19 mouse cellular contexts compared by ENCODE assay signal in genomic region chr3:90617586-90617985, GRCm38 (mm10). TPM values are rescaled to one million over a fixed set of nuclear protein-coding genes. Genes with fewer than 3 reads are reported as not detected.
DNase-seq lines count a peak whose midpoint lies in the region; ATAC-seq and TF ChIP-seq lines count a peak whose summit lies in the region.
"Had no signal": no experiment of that assay in that cellular context is flagged by ENCODE, and none has a peak within 500 bp of the region (broad histone marks: within the 10 kb centered on the region; RNA-seq: fewer than 3 reads in every experiment).

No protein-coding gene starts in this region.

- H3K27ac ChIP-seq in lung, postnatal 0 days (ENCODE audit: low read length): no peak overlapping the region
- H3K27ac ChIP-seq in bone marrow, adult 2 months (ENCODE audit: control insufficient read depth, insufficient read depth, low read depth, low read length, poor library complexity): no peak overlapping the region
- no peak overlapping the region for H3K27ac ChIP-seq in stomach, postnatal 0 days (replicated peaks)
- H3K27ac ChIP-seq: forebrain, embryonic 10.5 days had no signal

- 7% methylated on average over 1 of the region's 1 CpGs for WGBS in lung, postnatal 0 days
- 16% methylated on average over 1 of the region's 1 CpGs for WGBS in bone marrow, adult 2 months
- WGBS in stomach, postnatal 0 days: 0% methylated on average over 1 of the region's 1 CpGs

- TF ChIP-seq POLR2A in bone marrow, adult 2 months (IDR thresholded peaks at IDR 0.05; ENCODE audit: borderline replicate concordance, control insufficient read depth, low read depth, low read length): no peak

- H3K9ac ChIP-seq in lung, postnatal 0 days (replicated peaks; ENCODE audit: low read depth): no peak overlapping the region
- no peak overlapping the region for H3K9ac ChIP-seq in stomach, postnatal 0 days (ENCODE audit: low read length)

- TF ChIP-seq CTCF in lung, postnatal 0 days (IDR thresholded peaks at IDR 0.05): peak; percentile 48
- peak; percentile 35; the same call in 1 of the 2 replicates for TF ChIP-seq CTCF in bone marrow, adult 2 months (IDR thresholded peaks at IDR 0.05; ENCODE audit: control insufficient read depth, insufficient read depth, low read length)
- peak; percentile 66 for TF ChIP-seq CTCF in stomach, postnatal 0 days (IDR thresholded peaks at IDR 0.05; ENCODE audit: low read depth)

- TF ChIP-seq EP300 in lung, postnatal 0 days (IDR thresholded peaks at IDR 0.05): no peak
- no peak for TF ChIP-seq EP300 in stomach, postnatal 0 days (optimal IDR thresholded peaks at IDR 0.05)

- peaks cover 16% of the 10 kb centered on the region for H3K4me1 ChIP-seq in lung, postnatal 0 days (ENCODE audit: insufficient read depth, low read depth, low read length)
- peaks cover 1% of the 10 kb centered on the region; the same call in 1 of the 2 replicates for H3K4me1 ChIP-seq in bone marrow, adult 2 months (ENCODE audit: control insufficient read depth, insufficient read depth, low read length)
- H3K4me1 ChIP-seq in stomach, postnatal 0 days (replicated peaks; ENCODE audit: control insufficient read depth, insufficient read depth): peaks cover 5% of the 10 kb centered on the region

- H3K4me3 ChIP-seq in lung, postnatal 0 days (ENCODE audit: low read depth, low read length): no peak overlapping the region
- no peak overlapping the region for H3K4me3 ChIP-seq in bone marrow, adult 2 months (replicated peaks; ENCODE audit: control insufficient read depth, low read depth, low read length)
- H3K4me3 ChIP-seq in stomach, postnatal 0 days (ENCODE audit: low read depth, low read length): no peak overlapping the region
- H3K4me3 ChIP-seq: forebrain, embryonic 10.5 days; myocyte had no signal

- no peaks in the 10 kb centered on the region for H3K27me3 ChIP-seq in lung, postnatal 0 days (replicated peaks; ENCODE audit: insufficient read depth, low read length)
- H3K27me3 ChIP-seq in stomach, postnatal 0 days (ENCODE audit: control insufficient read depth, insufficient read depth, low read length): no peaks in the 10 kb centered on the region

- DNase-seq in heart, adult 11 months: peak; percentile 44
- no peak for DNase-seq in heart, adult 8-10 months (ENCODE audit: low spot score)
- DNase-seq in lung, postnatal 0 days (ENCODE audit: low spot score): peak; percentile 40
- no peak for DNase-seq in lung, postnatal 10 days
- DNase-seq in stomach, postnatal 0 days (ENCODE audit: low spot score): no peak
- DNase-seq in thymus, postnatal 4 days: no peak
- no peak for DNase-seq in testis, postnatal 14 days (ENCODE audit: low spot score)
- DNase-seq: cerebellum, adult 9-10 months; heart, postnatal 36 days; left cerebral cortex, postnatal 4 days had no signal

- no peaks in the 10 kb centered on the region for H3K9me3 ChIP-seq in lung, postnatal 0 days (ENCODE audit: low read length)
- H3K9me3 ChIP-seq in stomach, postnatal 0 days (ENCODE audit: control insufficient read depth, low read length): no peaks in the 10 kb centered on the region
- H3K9me3 ChIP-seq: forebrain, embryonic 10.5 days had no signal

- no peak for ATAC-seq in lung, postnatal 0 days
- ATAC-seq in stomach, postnatal 0 days (ENCODE audit: low FRiP score, low TSS enrichment): no peak

- H3K4me2 ChIP-seq in lung, postnatal 0 days (replicated peaks; ENCODE audit: low read depth, low read length): no peak overlapping the region
- H3K4me2 ChIP-seq in stomach, postnatal 0 days (replicated peaks; ENCODE audit: low read depth): no peak overlapping the region

- no peaks in the 10 kb centered on the region for H3K36me3 ChIP-seq in lung, postnatal 0 days (ENCODE audit: insufficient read depth, low read length)
- H3K36me3 ChIP-seq in stomach, postnatal 0 days (ENCODE audit: control insufficient read depth, insufficient read depth, low read length): no peaks in the 10 kb centered on the region
- H3K36me3 ChIP-seq: forebrain, embryonic 10.5 days had no signal

RNA-seq across cellular contexts. Expression of gene S100a6, which starts 4.9 kb away (rescaled TPM):
- total RNA-seq in heart, adult 8-10 months (2022): 10 to 100 TPM; 54.7 to 77.4 (median 69.0) TPM
- polyA plus RNA-seq in lung, postnatal 0 days (2015; fragmentation: Nextera tagmentation; extraction: Ambion mirVana): 1,618 and 1,721 TPM in 2 replicates
- 391 and 969 TPM in 2 replicates for polyA plus RNA-seq in bone marrow, adult 2 months (2011; ENCODE audit: insufficient read depth, insufficient read length, low replicate concordance, missing spikeins)
- polyA plus RNA-seq in stomach, postnatal 0 days (2015; fragmentation: Nextera tagmentation; extraction: Ambion mirVana): 3,650 and 3,685 TPM in 2 replicates

RNA-seq across cellular contexts. Expression of gene S100a5, which starts 9.3 kb away (rescaled TPM):
- total RNA-seq in heart, adult 8-10 months (2022): not detected
- not detected in 2 replicates for polyA plus RNA-seq in lung, postnatal 0 days (2015; fragmentation: Nextera tagmentation; extraction: Ambion mirVana)
- polyA plus RNA-seq in bone marrow, adult 2 months (2011; ENCODE audit: insufficient read depth, insufficient read length, low replicate concordance, missing spikeins): not detected in 2 replicates
- polyA plus RNA-seq in stomach, postnatal 0 days (2015; fragmentation: Nextera tagmentation; extraction: Ambion mirVana): 9.6 and 10.5 TPM in 2 replicates
- total RNA-seq: heart, postnatal 36 days; layer of hippocampus, adult 8-10 months; left cerebral cortex, postnatal 4 days; megakaryocyte-erythroid progenitor cell, adult 5-6 weeks had no signal
- polyA plus RNA-seq: embryonic facial prominence, embryonic 11.5 days; forebrain, embryonic 10.5 days; liver, embryonic 16.5 days; testis, adult 2 months had no signal

RNA-seq across cellular contexts. Expression of gene S100a4, which starts 14.0 kb away (rescaled TPM):
- total RNA-seq in heart, adult 8-10 months (2022): 10 to 100 TPM in 2 of 4 experiments, 1 to 10 TPM in 2; 5.9 to 16.2 (median 9.5) TPM
- polyA plus RNA-seq in lung, postnatal 0 days (2015; fragmentation: Nextera tagmentation; extraction: Ambion mirVana): 18.4 and 24.3 TPM in 2 replicates
- polyA plus RNA-seq in bone marrow, adult 2 months (2011; ENCODE audit: insufficient read depth, insufficient read length, low replicate concordance, missing spikeins): 71.4 and 238 TPM in 2 replicates
- polyA plus RNA-seq in stomach, postnatal 0 days (2015; fragmentation: Nextera tagmentation; extraction: Ambion mirVana): 12.1 and 17.4 TPM in 2 replicates
- polyA plus RNA-seq: forebrain, embryonic 10.5 days had no signal

RNA-seq across cellular contexts. Expression of gene Gm42674, which starts 15.9 kb away (rescaled TPM):
- total RNA-seq in heart, adult 8-10 months (2022): not detected
- polyA plus RNA-seq in lung, postnatal 0 days (2015; fragmentation: Nextera tagmentation; extraction: Ambion mirVana): not detected in 2 replicates
- not detected in 2 replicates for polyA plus RNA-seq in bone marrow, adult 2 months (2011; ENCODE audit: insufficient read depth, insufficient read length, low replicate concordance, missing spikeins)
- polyA plus RNA-seq in stomach, postnatal 0 days (2015; fragmentation: Nextera tagmentation; extraction: Ambion mirVana): not detected in 2 replicates
- total RNA-seq: heart, postnatal 36 days; layer of hippocampus, adult 8-10 months; left cerebral cortex, postnatal 4 days; megakaryocyte-erythroid progenitor cell, adult 5-6 weeks had no signal
- polyA plus RNA-seq: embryonic facial prominence, embryonic 11.5 days; forebrain, embryonic 10.5 days; intestine, embryonic 14.5 days; liver, embryonic 16.5 days; testis, adult 2 months had no signal

RNA-seq across cellular contexts. Expression of gene S100a2, which starts 27.5 kb away (rescaled TPM):
- not detected for total RNA-seq in heart, adult 8-10 months (2022)
- polyA plus RNA-seq in lung, postnatal 0 days (2015; fragmentation: Nextera tagmentation; extraction: Ambion mirVana): 0.66 TPM in 1 of 2 replicates, not detected in the other
- not detected in 2 replicates for polyA plus RNA-seq in bone marrow, adult 2 months (2011; ENCODE audit: insufficient read depth, insufficient read length, low replicate concordance, missing spikeins)
- polyA plus RNA-seq in stomach, postnatal 0 days (2015; fragmentation: Nextera tagmentation; extraction: Ambion mirVana): 0.65 and 1.2 TPM in 2 replicates
- total RNA-seq: heart, postnatal 36 days; layer of hippocampus, adult 8-10 months; left cerebral cortex, postnatal 4 days; megakaryocyte-erythroid progenitor cell, adult 5-6 weeks had no signal
- polyA plus RNA-seq: embryonic facial prominence, embryonic 11.5 days; forebrain, embryonic 10.5 days; intestine, embryonic 14.5 days; liver, embryonic 16.5 days; myocyte; testis, adult 2 months had no signal

Comparison
In these comparisons a context has a peak if more than half of its experiments do, and no peak if none do; other contexts are left out.
1. DNase-seq: peak in heart, adult 11 months (single experiment) and lung, postnatal 0 days (single experiment); none in heart, adult 8-10 months (single experiment), lung, postnatal 10 days (single experiment), stomach, postnatal 0 days (single experiment), thymus, postnatal 4 days (single experiment) and testis, postnatal 14 days (single experiment).
2. Peak in every context shown above with its lines, with median percentiles within 50 percentile points of each other: CTCF ChIP-seq.